Mouse (Mus musculus) myocyte (in vitro differentiated cells): ENCODE data around the gene 4931406P16Rik. TPM values are rescaled to one million over a fixed set of nuclear protein-coding genes. Genes with fewer than 3 reads are reported as not detected.
"Not testable (repeated sequence)": the region's sequence is repeated elsewhere in the genome, so short reads cannot be mapped to it uniquely, and the experiment has no call there.

Experiments
- H3K27me3 ChIP-seq: one replicate; pipeline ENCODE4 v1.6.1; 2011; ENCODE audit not compliant: control insufficient read depth, insufficient read depth, insufficient read length
- H3K36me3 ChIP-seq: one replicate; pipeline ENCODE4 v1.6.1; 2011; ENCODE audit not compliant: control insufficient read depth, insufficient read depth
- H3K4me2 ChIP-seq: one replicate; pipeline ENCODE4 v1.6.1; 2011; ENCODE audit warnings: low read depth, control low read depth
- H3K4me3 ChIP-seq: one replicate; pipeline ENCODE4 v1.5.1; 2011; ENCODE audit warnings: mild to moderate bottlenecking, control low read depth, moderate library complexity
- H3K79me2 ChIP-seq: one replicate; pipeline ENCODE4 v1.6.1; 2011; ENCODE audit not compliant: control insufficient read depth, insufficient read depth
- H3ac ChIP-seq: one replicate; pipeline ENCODE4 v1.6.1; 2011; ENCODE audit not compliant: control insufficient read depth, insufficient read length
- CEBPB ChIP-seq: IDR thresholded peaks from 2 replicates; pipeline ENCODE4 v1.6.1; 2011; ENCODE audit warnings: mild to moderate bottlenecking, moderate library complexity; ENCODE audit not compliant: poor library complexity, insufficient read depth, severe bottlenecking
- E2F4 ChIP-seq: IDR thresholded peaks from one replicate; pipeline ENCODE4 v1.6.1; 2011; ENCODE audit warnings: mild to moderate bottlenecking, control low read depth, moderate library complexity; ENCODE audit not compliant: insufficient read depth
- MAX ChIP-seq: IDR thresholded peaks from one replicate; pipeline ENCODE4 v1.6.1; 2011; ENCODE audit warnings: low read depth, mild to moderate bottlenecking, control low read depth
- MYOD1 ChIP-seq, 3 experiments: IDR thresholded peaks; one replicate each; pipeline ENCODE4 v1.6.1; 2011; ENCODE audit warnings: control low read depth in 2 of 3, low read depth in 2 of 3, mild to moderate bottlenecking in 2 of 3, moderate library complexity in 1 of 3; ENCODE audit not compliant: insufficient read length in 2 of 3, control insufficient read depth in 1 of 3
- MYOG ChIP-seq, 3 experiments: IDR thresholded peaks; one replicate each; pipeline ENCODE4 v1.6.1; 2011; ENCODE audit warnings: control low read depth in 2 of 3, low read depth in 2 of 3, mild to moderate bottlenecking in 2 of 3; ENCODE audit not compliant: insufficient read length in 2 of 3, control insufficient read depth in 1 of 3, insufficient read depth in 1 of 3
- POLR2A ChIP-seq: IDR thresholded peaks from one replicate; pipeline ENCODE4 v1.6.1; 2011; ENCODE audit warnings: low read depth, mild to moderate bottlenecking, control low read depth, moderate library complexity; ENCODE audit not compliant: insufficient read length
- POLR2AphosphoS2 ChIP-seq: IDR thresholded peaks from one replicate; pipeline ENCODE4 v1.6.1; 2011; ENCODE audit warnings: low read depth, control low read depth; ENCODE audit not compliant: insufficient read length
- REST ChIP-seq: IDR thresholded peaks from one replicate; pipeline ENCODE4 v1.6.1; 2011; ENCODE audit warnings: mild to moderate bottlenecking, control low read depth, moderate library complexity; ENCODE audit not compliant: insufficient read depth, insufficient read length
- SRF ChIP-seq: IDR thresholded peaks from one replicate; pipeline ENCODE4 v1.6.1; 2011; ENCODE audit warnings: low read depth; ENCODE audit not compliant: control insufficient read depth, insufficient read length
- TCF12 ChIP-seq: IDR thresholded peaks from one replicate; pipeline ENCODE4 v1.6.1; 2011; ENCODE audit warnings: mild to moderate bottlenecking, control low read depth; ENCODE audit not compliant: poor library complexity, insufficient read depth, severe bottlenecking
- TCF3 ChIP-seq: IDR thresholded peaks from one replicate; pipeline ENCODE4 v1.6.1; 2011; ENCODE audit warnings: low read depth, control low read depth; ENCODE audit not compliant: insufficient read length
- USF1 ChIP-seq: IDR thresholded peaks from one replicate; pipeline ENCODE4 v1.6.1; 2011; ENCODE audit warnings: low read depth, mild to moderate bottlenecking, control low read depth, moderate library complexity
- polyA plus RNA-seq: library from polyadenylated mRNA; unstranded; fragments of >200 nt; fragmentation: generic; extraction: Trizol; gene quantifications from one replicate; pipeline ENCODE4 v1.2.1, GENCODE M21; 2012; ENCODE audit warnings: missing spikeins

The 4931406P16Rik gene
- polyA plus RNA-seq, 1 experiment, result 14.5 TPM

GRCm38 (mm10) chr7:34338445-34339163 is 25.3 kb upstream of the 4931406P16Rik start:
- H3K4me3 ChIP-seq, result no peak overlapping the region
- peak in 2 of 3 experiments; percentile 41 to 66 for TF ChIP-seq MYOD1 (IDR thresholded peaks at IDR 0.05; ENCODE audit: control insufficient read depth in 1 of 3, insufficient read length in 2 of 3, low read depth in 2 of 3)
- no peak for TF ChIP-seq SRF
- TF ChIP-seq REST, result no peak
- TF ChIP-seq MAX, result no peak
- TF ChIP-seq POLR2A, result peak; percentile 48
- TF ChIP-seq CEBPB, result peak; percentile 59
- no peak for TF ChIP-seq E2F4
- no peaks in the 10 kb centered on the region for H3K27me3 ChIP-seq
- H3K36me3 ChIP-seq, result peaks cover 14% of the 10 kb centered on the region
- no peak overlapping the region for H3ac ChIP-seq
- no peaks in the 10 kb centered on the region for H3K79me2 ChIP-seq
- H3K4me2 ChIP-seq, result peak overlapping the region; percentile 82

GRCm38 (mm10) chr7:34337268-34337667 is 23.9 kb upstream of the 4931406P16Rik start:
- H3K4me3 ChIP-seq, result no peak overlapping the region
- no peak for TF ChIP-seq TCF3
- TF ChIP-seq MYOG (IDR thresholded peaks at IDR 0.05; ENCODE audit: control insufficient read depth in 1 of 3, insufficient read depth in 1 of 3, insufficient read length in 2 of 3, low read depth in 2 of 3), result no peak
- no peak for TF ChIP-seq POLR2AphosphoS2
- no peak for TF ChIP-seq E2F4
- no peak for TF ChIP-seq CEBPB
- TF ChIP-seq REST, result no peak
- no peak for TF ChIP-seq USF1
- TF ChIP-seq TCF12, result no peak
- TF ChIP-seq MYOD1 (IDR thresholded peaks at IDR 0.05; ENCODE audit: control insufficient read depth in 1 of 3, insufficient read length in 2 of 3, low read depth in 2 of 3), result no peak
- TF ChIP-seq SRF, result no peak
- TF ChIP-seq POLR2A, result no peak
- TF ChIP-seq MAX, result no peak
- H3K36me3 ChIP-seq, result peaks cover 7% of the 10 kb centered on the region
- H3ac ChIP-seq, result no peak overlapping the region
- no peaks in the 10 kb centered on the region for H3K27me3 ChIP-seq
- no peak overlapping the region for H3K4me2 ChIP-seq
- H3K79me2 ChIP-seq, result no peaks in the 10 kb centered on the region

GRCm38 (mm10) chr7:34336545-34336944 is 23.2 kb upstream of the 4931406P16Rik start:
- not testable (repeated sequence) for H3ac ChIP-seq, H3K36me3 ChIP-seq, H3K79me2 ChIP-seq, H3K27me3 ChIP-seq, H3K4me3 ChIP-seq, H3K4me2 ChIP-seq

- Histone ChIP-seq H3K27me3 (no peaks in the 10 kb centered on the region), H3K4me2 (peak overlapping the region; percentile 38), H3K79me2 (no peaks in the 10 kb centered on the region), H3K36me3 (no peaks in the 10 kb centered on the region), H3ac (no peak overlapping the region), H3K4me3 (no peak overlapping the region)
- TF ChIP-seq MYOD1 (IDR thresholded peaks at IDR 0.05; ENCODE audit: control insufficient read depth in 1 of 3, insufficient read length in 2 of 3, low read depth in 2 of 3) (peak in 1 of 3 experiments; percentile 15), POLR2AphosphoS2 (no peak), POLR2A (no peak), TCF3 (no peak)
Observed at GRCm38 (mm10) chr7:34327493-34327892, 14.1 kb upstream of the 4931406P16Rik start.

GRCm38 (mm10) chr7:34324857-34325256 is 11.5 kb upstream of the 4931406P16Rik start:
- Histone ChIP-seq H3K27me3 (no peaks in the 10 kb centered on the region), H3ac (no peak overlapping the region), H3K4me2 (no peak overlapping the region), H3K79me2 (no peaks in the 10 kb centered on the region), H3K4me3 (no peak overlapping the region), H3K36me3 (no peaks in the 10 kb centered on the region)
- no peak for TF ChIP-seq MAX
- no peak for TF ChIP-seq POLR2AphosphoS2
- no peak for TF ChIP-seq SRF
- no peak for TF ChIP-seq REST
- TF ChIP-seq TCF3, result no peak
- no peak for TF ChIP-seq MYOG (IDR thresholded peaks at IDR 0.05; ENCODE audit: control insufficient read depth in 1 of 3, insufficient read depth in 1 of 3, insufficient read length in 2 of 3, low read depth in 2 of 3)
- no peak for TF ChIP-seq POLR2A
